Mouse (Mus musculus) embryonic facial prominence, embryonic 10.5 days (tissue): ENCODE results near the gene AL731706.1. TPM values are rescaled to one million over a fixed set of nuclear protein-coding genes. Genes with fewer than 3 reads are reported as not detected.
"Not testable (repeated sequence)": the region's sequence is repeated elsewhere in the genome, so short reads cannot be mapped to it uniquely, and the experiment has no call there.

Experiments
- DNase-seq: peaks from one replicate; pipeline ENCODE4 v3.0.0-alpha.2; 2017; ENCODE audit warnings: low spot score
- H3K27ac ChIP-seq: fragments of 300-500 bp; sonication (generic); replicated peaks from 2 replicates; pipeline ENCODE4 v1.5.1; 2016; ENCODE audit warnings: mild to moderate bottlenecking
- H3K27me3 ChIP-seq: fragments of 300-500 bp; sonication (generic); replicated peaks from 2 replicates; pipeline ENCODE4 v1.6.1; 2016; ENCODE audit warnings: low read depth, mild to moderate bottlenecking; ENCODE audit not compliant: poor library complexity, severe bottlenecking
- H3K36me3 ChIP-seq: fragments of 300-500 bp; sonication (generic); replicated peaks from 2 replicates; pipeline ENCODE4 v1.6.1; 2016; ENCODE audit warnings: mild to moderate bottlenecking, moderate library complexity
- H3K4me1 ChIP-seq: fragments of 300-500 bp; sonication (generic); 2 replicates; pipeline ENCODE4 v1.6.1; 2016
- H3K4me3 ChIP-seq: fragments of 300-500 bp; sonication (generic); 2 replicates; pipeline ENCODE4 v1.5.1; 2016; ENCODE audit warnings: mild to moderate bottlenecking, moderate library complexity
- H3K9me3 ChIP-seq: fragments of 300-500 bp; sonication (generic); 2 replicates; pipeline ENCODE4 v1.6.1; 2016; ENCODE audit warnings: mild to moderate bottlenecking
- WGBS: fragments of 180-500 bp; shearing (Covaris S2); methylation state at CpG from one replicate; pipeline ENCODE4 v1.1.7; 2016; 5-methylcytosine and 5-hydroxymethylcytosine counted together
- polyA plus RNA-seq: library from polyadenylated mRNA; unstranded; fragments of >200 nt; fragmentation: Nextera tagmentation; extraction: Ambion mirVana; gene quantifications from 2 replicates; pipeline ENCODE4 v1.2.1, GENCODE M21; 2016

Gene AL731706.1
- polyA plus RNA-seq, 1 experiment from 2014 or later = 27.6 TPM

- Histone ChIP-seq H3K4me1 (peaks cover 8% of the 10 kb centered on the region; the same call in 1 of the 2 replicates), H3K36me3 (no peaks in the 10 kb centered on the region), H3K4me3 (no peak overlapping the region), H3K9me3 (no peaks in the 10 kb centered on the region), H3K27me3 (no peaks in the 10 kb centered on the region), H3K27ac (no peak overlapping the region)
- WGBS = 85% methylated on average over 2 of the region's 2 CpGs
- no peak for DNase-seq
Observed at GRCm38 (mm10) chr2:136896131-136896530, 4.9 kb upstream of the AL731706.1 start.

DNA sequence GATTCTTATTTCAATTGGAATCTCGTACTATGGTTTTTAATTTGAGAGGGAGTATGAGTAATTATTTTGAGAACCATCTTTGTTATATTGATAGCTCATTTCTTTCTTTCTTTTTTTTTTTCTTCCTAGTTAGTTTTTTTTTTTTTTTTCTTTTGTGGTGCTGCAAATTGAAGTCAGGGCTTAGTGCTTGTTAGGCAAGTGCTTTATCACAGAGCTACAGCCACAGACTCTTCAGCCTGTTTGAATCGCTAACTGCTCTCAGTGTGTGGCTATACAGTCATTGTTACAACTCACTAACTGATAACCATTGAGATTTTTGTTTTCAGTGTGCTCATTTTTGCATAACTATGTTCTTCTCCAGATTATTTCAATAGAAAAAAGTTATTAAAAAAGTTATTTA is 3.3 kb upstream of the AL731706.1 start:
- DNase-seq = no peak
- H3K27me3 ChIP-seq = no peaks in the 10 kb centered on the region
- 72% methylated on average over 2 of the region's 2 CpGs for WGBS
- H3K27ac ChIP-seq = no peak overlapping the region
- no peaks in the 10 kb centered on the region for H3K36me3 ChIP-seq
- H3K9me3 ChIP-seq = no peaks in the 10 kb centered on the region
- no peak overlapping the region for H3K4me3 ChIP-seq
- peaks cover 8% of the 10 kb centered on the region; the same call in 1 of the 2 replicates for H3K4me1 ChIP-seq

DNA sequence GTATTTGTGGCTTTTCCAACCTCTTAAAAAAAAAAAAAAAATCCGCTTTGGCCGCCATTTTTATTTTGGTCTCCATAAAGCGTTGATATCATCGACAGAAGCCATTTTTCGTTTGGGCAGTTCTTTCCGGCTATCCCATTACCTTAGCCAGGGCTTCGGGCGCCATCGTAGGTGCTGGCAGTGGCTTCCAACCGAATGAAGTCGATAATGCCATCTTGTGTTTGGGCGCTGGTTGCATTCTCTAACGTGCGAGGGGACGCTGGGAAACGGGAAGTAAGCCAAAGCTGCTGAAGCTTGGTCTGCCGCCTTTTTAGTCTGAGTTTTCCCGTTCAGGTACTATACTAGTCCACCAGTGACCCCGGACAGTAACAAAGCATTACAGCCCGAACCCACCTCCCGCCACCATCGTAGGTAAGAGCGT is 772 bp upstream of the AL731706.1 start:
- Histone ChIP-seq H3K27ac (peak overlapping the region; percentile 93), H3K4me1 (peaks cover 8% of the 10 kb centered on the region; the same call in 1 of the 2 replicates), H3K9me3 (no peaks in the 10 kb centered on the region), H3K27me3 (no peaks in the 10 kb centered on the region), H3K36me3 (no peaks in the 10 kb centered on the region), H3K4me3 (peak overlapping the region; percentile 82)
- DNase-seq = peak; percentile 92
- WGBS = under 1% methylated on average over 23 of the region's 23 CpGs

DNA sequence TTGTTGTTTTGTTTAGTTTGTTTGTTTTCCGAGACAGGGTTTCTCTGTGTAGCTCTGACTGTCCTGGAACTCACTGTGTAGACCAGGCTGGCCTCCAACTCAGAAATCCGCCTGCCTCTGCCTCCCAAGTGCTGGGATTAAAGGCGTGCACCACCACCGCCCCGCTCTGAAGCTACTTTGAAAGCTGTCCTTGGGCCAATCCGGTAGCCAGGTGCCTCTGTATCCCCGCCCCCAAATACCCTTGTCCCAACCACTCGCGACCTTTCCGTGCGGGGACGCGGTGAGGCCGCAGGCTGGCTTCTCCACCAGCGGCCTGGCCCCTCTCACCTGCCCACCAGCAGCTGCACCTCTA is 497 bp downstream of the AL731706.1 start:
- DNase-seq, H3K36me3 ChIP-seq, H3K9me3 ChIP-seq, H3K27me3 ChIP-seq, H3K4me1 ChIP-seq: not testable (repeated sequence)
- Histone ChIP-seq H3K4me3 (peak overlapping the region; percentile 82), H3K27ac (peak overlapping the region; percentile 93)
- WGBS = 6% methylated on average over 15 of the region's 15 CpGs

GRCm38 (mm10) chr2:136886846-136887245 is 4.3 kb downstream of the AL731706.1 start:
- H3K27me3 ChIP-seq = no peaks in the 10 kb centered on the region
- no peak overlapping the region for H3K27ac ChIP-seq
- peaks cover 37% of the 10 kb centered on the region for H3K36me3 ChIP-seq
- DNase-seq = no peak
- no peaks in the 10 kb centered on the region for H3K9me3 ChIP-seq
- no peaks in the 10 kb centered on the region for H3K4me1 ChIP-seq
- no peak overlapping the region for H3K4me3 ChIP-seq
- 76% methylated on average over 4 of the region's 4 CpGs for WGBS

GRCm38 (mm10) chr2:136885579-136885978 is 5.6 kb downstream of the AL731706.1 start, which contains the start of gene AL731706.2:
Gene AL731706.2 (minus strand): TSS chr2:136885679.
- H3K9me3 ChIP-seq = no peaks in the 10 kb centered on the region
- WGBS = 92% methylated on average over 2 of the region's 2 CpGs
- no peaks in the 10 kb centered on the region for H3K4me1 ChIP-seq

GRCm38 (mm10) chr2:136854543-136855388 is 36.4 kb downstream of the AL731706.1 start:
- H3K36me3 ChIP-seq = no peaks in the 10 kb centered on the region
- peaks cover 18% of the 10 kb centered on the region for H3K4me1 ChIP-seq
- WGBS = 28% methylated on average over 5 of the region's 5 CpGs
- no peaks in the 10 kb centered on the region for H3K9me3 ChIP-seq
- 0 out of 2 replicates have a peak overlapping the region, but pooled peaks have one; percentile 35 for H3K27ac ChIP-seq
- H3K27me3 ChIP-seq = no peaks in the 10 kb centered on the region
- peak; percentile 9 for DNase-seq
- H3K4me3 ChIP-seq = no peak overlapping the region

More at GRCm38 (mm10) chr2:136885579-136885978, 5.6 kb downstream of the AL731706.1 start, which contains the start of gene AL731706.2:
- Histone ChIP-seq H3K27me3 (no peaks in the 10 kb centered on the region), H3K4me3 (no peak within 1 kb of the TSS), H3K27ac (no peak within 1 kb of the TSS), H3K36me3 (peaks cover 50% of the 10 kb centered on the region)
- DNase-seq = no peak

DNA sequence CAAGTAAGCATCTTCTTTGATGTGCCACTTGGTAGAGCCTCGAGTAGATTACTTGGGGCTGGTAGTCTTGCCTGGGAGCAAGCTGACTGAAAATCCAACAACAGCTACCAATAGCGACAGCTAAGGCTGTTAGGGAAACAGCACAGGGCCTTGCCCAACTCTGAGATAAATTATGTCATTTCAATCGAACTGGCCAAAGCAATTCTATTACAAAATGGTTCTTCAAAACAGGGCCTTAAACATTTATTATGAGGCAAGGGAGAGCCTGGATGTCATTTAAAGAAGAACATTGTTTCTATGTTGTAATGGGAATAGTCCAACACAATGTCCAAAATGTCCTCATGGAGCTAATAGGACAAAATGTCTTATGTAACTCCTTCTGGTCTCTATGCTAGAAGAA is 40.8 kb downstream of the AL731706.1 start:
- 74% methylated on average over 3 of the region's 3 CpGs for WGBS
- DNase-seq = no peak

GRCm38 (mm10) chr2:136837994-136838393 is 53.2 kb downstream of the AL731706.1 start:
- 63% methylated on average over 1 of the region's 1 CpGs for WGBS
- Histone ChIP-seq H3K27me3 (no peaks in the 10 kb centered on the region), H3K9me3 (no peaks in the 10 kb centered on the region), H3K4me1 (peaks cover under 1% of the 10 kb centered on the region; the same call in 1 of the 2 replicates), H3K27ac (no peak overlapping the region), H3K4me3 (no peak overlapping the region), H3K36me3 (no peaks in the 10 kb centered on the region)
- DNase-seq = no peak

More for the DNA sequence above, 40.8 kb downstream of the AL731706.1 start:
- H3K4me1 ChIP-seq = peaks cover 15% of the 10 kb centered on the region
- H3K9me3 ChIP-seq = no peaks in the 10 kb centered on the region
- no peak overlapping the region for H3K4me3 ChIP-seq
- H3K27ac ChIP-seq = no peak overlapping the region
- H3K27me3 ChIP-seq = no peaks in the 10 kb centered on the region
- no peaks in the 10 kb centered on the region for H3K36me3 ChIP-seq

GRCm38 (mm10) chr2:136835882-136836281 is 55.3 kb downstream of the AL731706.1 start:
- Histone ChIP-seq H3K27ac (no peak overlapping the region), H3K4me1 (peaks cover 5% of the 10 kb centered on the region; the same call in 1 of the 2 replicates), H3K27me3 (no peaks in the 10 kb centered on the region), H3K36me3 (no peaks in the 10 kb centered on the region), H3K9me3 (no peaks in the 10 kb centered on the region), H3K4me3 (no peak overlapping the region)
- 60% methylated on average over 3 of the region's 3 CpGs for WGBS
- DNase-seq = no peak

- Histone ChIP-seq H3K36me3 (no peaks in the 10 kb centered on the region), H3K27me3 (no peaks in the 10 kb centered on the region), H3K27ac (no peak overlapping the region), H3K4me3 (no peak overlapping the region), H3K9me3 (no peaks in the 10 kb centered on the region), H3K4me1 (peaks cover 5% of the 10 kb centered on the region; the same call in 1 of the 2 replicates)
- DNase-seq = no peak
- WGBS = 90% methylated on average over 1 of the region's 1 CpGs
Observed at GRCm38 (mm10) chr2:136834715-136835075, 56.5 kb downstream of the AL731706.1 start.

GRCm38 (mm10) chr2:136833976-136834714 is 57.0 kb downstream of the AL731706.1 start:
- DNase-seq = no peak
- WGBS = 83% methylated on average over 3 of the region's 3 CpGs
- Histone ChIP-seq H3K4me1 (peaks cover 5% of the 10 kb centered on the region; the same call in 1 of the 2 replicates), H3K27me3 (no peaks in the 10 kb centered on the region), H3K36me3 (no peaks in the 10 kb centered on the region), H3K4me3 (no peak overlapping the region), H3K27ac (no peak overlapping the region), H3K9me3 (no peaks in the 10 kb centered on the region)
